Mouse (Mus musculus) R1 (cell line): ENCODE measurements at regions not wholly inside any gene's neighbourhood (a gene's known extent, or its start where the extent isn't known, plus 50 kb on each side); places are given as distances from the start of the nearest gene placed in this dataset.

ENCODE experiments used
- DNase-seq: peaks from one replicate; pipeline ENCODE4 v3.0.0-alpha.2; 2018; ENCODE audit warnings: low read depth, low spot score

DNA sequence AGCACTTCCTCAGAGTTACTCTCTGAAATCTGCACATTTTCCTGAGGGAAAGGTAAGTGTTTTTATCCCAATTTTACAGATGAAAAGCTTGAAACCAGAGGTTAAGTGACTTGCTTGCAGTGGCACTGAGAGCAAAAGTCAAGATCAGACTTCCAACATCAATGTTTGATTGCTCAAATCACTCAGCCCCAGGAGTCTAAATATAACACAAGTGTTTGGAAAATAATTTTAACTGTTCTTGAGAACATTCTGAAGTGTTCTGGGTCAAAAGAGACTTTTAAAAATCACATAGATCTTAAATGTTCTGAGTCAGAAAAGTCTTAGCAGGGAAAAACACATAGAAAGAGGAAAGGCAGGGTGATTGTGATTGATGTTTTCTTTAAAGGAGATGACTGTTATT lies 848.6 kb upstream of the Cntnap5a start:
- DNase-seq: no peak

DNA sequence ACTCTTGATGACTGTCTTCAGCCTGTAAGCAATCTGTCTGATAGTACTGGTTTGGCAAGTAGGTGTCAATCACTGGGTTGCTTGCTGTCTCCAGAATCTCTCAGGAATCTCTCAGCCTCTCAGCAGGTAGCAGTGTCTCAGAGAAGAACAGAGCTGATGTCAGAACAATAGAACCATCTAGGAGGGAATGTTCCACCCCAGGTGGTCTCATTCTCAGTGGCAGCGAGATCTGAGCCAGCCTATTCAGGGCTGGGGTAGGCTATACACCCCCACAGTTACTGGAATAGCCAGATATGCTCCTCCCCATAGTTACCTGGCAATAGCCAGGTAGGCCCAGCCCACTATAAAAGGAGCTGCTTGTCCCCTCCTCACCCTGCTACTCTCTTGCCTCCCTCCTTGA lies 834.9 kb upstream of the Cntnap5a start:
- peak; percentile 97 for DNase-seq

DNA sequence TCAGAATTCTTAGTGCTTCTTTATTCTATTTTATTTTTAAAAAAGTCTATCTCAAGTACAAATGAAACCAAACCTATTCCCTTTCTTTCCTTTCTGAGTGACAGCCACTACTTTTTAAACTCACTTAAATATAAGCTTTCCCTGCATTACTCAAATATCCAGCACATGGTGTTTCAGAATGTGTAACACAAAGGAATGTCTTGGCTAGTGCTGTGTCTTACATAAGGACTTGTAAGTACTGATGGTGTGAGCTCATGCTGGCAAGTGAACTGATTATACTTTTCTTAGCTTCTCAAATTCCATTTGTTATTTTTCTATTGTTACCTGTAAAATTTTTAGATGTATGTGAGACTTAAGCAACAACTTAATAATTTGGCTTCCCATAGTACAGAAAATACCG lies 823.6 kb upstream of the Cntnap5a start:
- no peak for DNase-seq

DNA sequence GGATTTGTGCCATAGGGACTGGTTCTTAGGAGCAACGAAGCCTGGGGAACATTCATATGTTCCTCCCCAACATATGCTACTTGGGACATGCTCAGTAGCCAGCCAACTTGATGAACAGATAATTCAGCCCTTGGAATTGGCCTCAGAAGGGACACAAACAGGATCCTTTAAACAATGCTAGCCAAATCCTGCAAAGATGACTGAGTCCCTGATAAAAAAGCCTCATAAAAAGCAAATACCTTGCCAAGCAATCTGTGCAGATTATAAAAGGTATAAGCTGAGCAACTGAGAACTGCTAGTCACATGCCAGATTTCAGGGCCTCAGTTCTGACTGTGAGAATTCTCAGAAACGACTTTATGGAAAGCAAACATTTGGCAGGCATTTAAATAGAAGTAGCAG lies 821.6 kb upstream of the Cntnap5a start:
- no peak for DNase-seq

DNA sequence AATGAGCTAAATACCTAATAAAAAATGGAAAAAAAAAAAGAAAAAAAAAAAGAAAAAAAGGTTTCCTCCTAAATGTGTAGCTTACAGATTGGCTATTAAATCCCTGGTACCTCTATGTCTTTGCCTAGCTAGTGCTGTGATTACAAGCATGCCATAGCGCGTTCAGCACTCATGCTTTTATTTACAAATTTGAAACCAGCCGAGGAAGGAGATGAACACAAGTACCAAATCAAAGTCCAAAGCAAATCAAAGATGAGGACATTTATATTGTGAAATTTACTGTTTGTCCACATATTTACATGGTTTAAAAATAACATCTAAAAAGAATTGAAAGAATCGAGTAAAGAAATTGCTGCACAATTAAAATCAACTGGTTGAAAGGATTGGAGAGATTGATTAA lies 808.8 kb upstream of the Cntnap5a start:
- DNase-seq: no peak
